Mouse (Mus musculus) heart, adult 2 months (tissue): ENCODE measurements around the gene Slc2a12. TPM values are rescaled to one million over a fixed set of nuclear protein-coding genes. Genes with fewer than 3 reads are reported as not detected.
A peak's percentile ranks its signal among the peaks of the same experiment; 100 is the strongest.

Source experiments
- DNase-seq, 2 experiments: peaks; one replicate each; pipeline ENCODE4 v3.0.0; 2021
- H3K27ac ChIP-seq: fragments of 200-600 bp; 2 replicates; pipeline ENCODE4 v1.8.1; 2022
- H3K27me3 ChIP-seq: fragments of 200-500 bp; 2 replicates; pipeline ENCODE4 v1.6.1; 2012; ENCODE audit warnings: mild to moderate bottlenecking, low read length, inconsistent platforms, mixed read lengths; ENCODE audit not compliant: control insufficient read depth, insufficient read depth
- H3K36me3 ChIP-seq: fragments of 200-500 bp; 2 replicates; pipeline ENCODE4 v1.6.1; 2012; ENCODE audit warnings: low read length, inconsistent platforms; ENCODE audit not compliant: control insufficient read depth, insufficient read depth
- H3K4me1 ChIP-seq: fragments of 200-500 bp; 2 replicates; pipeline ENCODE4 v1.6.1; 2011; ENCODE audit warnings: low read length; ENCODE audit not compliant: control insufficient read depth, insufficient read depth
- H3K4me3 ChIP-seq: fragments of 200-600 bp; 2 replicates; pipeline ENCODE4 v1.8.1; 2022
- H3K79me2 ChIP-seq: fragments of 200-500 bp; replicated peaks from 2 replicates; pipeline ENCODE4 v1.6.1; 2012; ENCODE audit warnings: mild to moderate bottlenecking, inconsistent platforms, low read length, moderate library complexity, mixed read lengths; ENCODE audit not compliant: control insufficient read depth, insufficient read depth
- H3K9ac ChIP-seq: fragments of 200-500 bp; 2 replicates; pipeline ENCODE4 v1.6.1; 2012; ENCODE audit warnings: low read depth, mild to moderate bottlenecking, control low read depth, inconsistent platforms, low read length, mixed read lengths
- CTCF ChIP-seq: fragments of 200-600 bp; IDR thresholded peaks from 2 replicates; pipeline ENCODE4 v1.8.1; 2022; ENCODE audit warnings: antibody characterized with exemption, mild to moderate bottlenecking, moderate library complexity
- EP300 ChIP-seq: fragments of 200-500 bp; IDR thresholded peaks from 2 replicates; pipeline ENCODE4 v1.6.1; 2011; ENCODE audit warnings: low read depth, low read length, control low read depth; ENCODE audit not compliant: insufficient read depth
- POLR2A ChIP-seq: fragments of 200-500 bp; IDR thresholded peaks from 2 replicates; pipeline ENCODE4 v1.6.1; 2011; ENCODE audit warnings: mild to moderate bottlenecking, low read depth, low read length, control low read depth; ENCODE audit not compliant: insufficient read depth
- WGBS: fragments of 180-500 bp; shearing (Covaris S2); methylation state at CpG from one replicate; pipeline ENCODE4 v1.1.7; 2018; 5-methylcytosine and 5-hydroxymethylcytosine counted together
- intact Hi-C: fragments of 180-260 bp; cut with DNase I; formaldehyde crosslinking; loops from one replicate; pipeline ENCODE4 v1.15.1; 2025
- polyA plus RNA-seq: library from polyadenylated mRNA; depleted of rRNA; stranded (reverse); fragments of >200 nt; gene quantifications from 2 replicates; pipeline ENCODE4 v1.2.3, GENCODE M21; 2012
- total RNA-seq, 2 experiments: library from RNA; stranded (reverse); gene quantifications; 2 replicates each; pipeline ENCODE4 v1.2.3; 2021

The Slc2a12 gene
- total and polyA plus RNA-seq, 3 experiments, result 5.0 to 15.7 (median 12.7) TPM

DNA sequence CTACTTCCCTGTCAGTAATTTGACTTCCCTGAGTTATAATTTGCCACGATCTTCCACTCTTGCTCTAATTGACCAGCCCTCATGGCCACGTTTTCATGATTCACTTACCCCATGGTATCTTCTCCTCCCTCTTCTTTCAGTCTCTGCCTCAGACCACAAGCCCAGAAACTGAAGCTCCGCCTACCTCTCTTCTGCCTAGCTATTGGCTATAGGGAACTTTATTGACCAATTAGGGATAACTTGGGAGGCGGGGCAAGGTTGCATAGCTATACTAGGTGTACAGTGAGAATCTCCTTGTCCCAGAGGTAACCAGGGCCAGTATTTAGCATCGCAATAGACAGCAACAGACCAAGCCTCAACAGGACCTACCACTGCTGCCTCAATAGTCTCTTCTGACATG, 31.5 kb upstream of the Slc2a12 start:
- Histone ChIP-seq H3K79me2 (no peaks in the 10 kb centered on the region), H3K27me3 (no peaks in the 10 kb centered on the region), H3K9ac (no peak overlapping the region), H3K27ac (no peak overlapping the region), H3K36me3 (no peaks in the 10 kb centered on the region), H3K4me1 (no peaks in the 10 kb centered on the region), H3K4me3 (no peak overlapping the region)
- intact Hi-C loops, result no loop called here
- 80% methylated on average over 5 of the region's 5 CpGs for WGBS
- no peak for DNase-seq
- TF ChIP-seq EP300 (no peak), CTCF (no peak), POLR2A (no peak)

- Histone ChIP-seq H3K4me1 (no peaks in the 10 kb centered on the region), H3K27me3 (no peaks in the 10 kb centered on the region), H3K4me3 (no peak overlapping the region), H3K27ac (no peak overlapping the region), H3K9ac (no peak overlapping the region), H3K79me2 (no peaks in the 10 kb centered on the region), H3K36me3 (no peaks in the 10 kb centered on the region)
- 87% methylated on average over 8 of the region's 8 CpGs for WGBS
- intact Hi-C loops, result no loop called here
- no peak for DNase-seq
- TF ChIP-seq EP300 (no peak), CTCF (no peak), POLR2A (no peak)
These were observed 30.3 kb upstream of the Slc2a12 start for GRCm38 (mm10) chr10:22614554-22614953.

DNA sequence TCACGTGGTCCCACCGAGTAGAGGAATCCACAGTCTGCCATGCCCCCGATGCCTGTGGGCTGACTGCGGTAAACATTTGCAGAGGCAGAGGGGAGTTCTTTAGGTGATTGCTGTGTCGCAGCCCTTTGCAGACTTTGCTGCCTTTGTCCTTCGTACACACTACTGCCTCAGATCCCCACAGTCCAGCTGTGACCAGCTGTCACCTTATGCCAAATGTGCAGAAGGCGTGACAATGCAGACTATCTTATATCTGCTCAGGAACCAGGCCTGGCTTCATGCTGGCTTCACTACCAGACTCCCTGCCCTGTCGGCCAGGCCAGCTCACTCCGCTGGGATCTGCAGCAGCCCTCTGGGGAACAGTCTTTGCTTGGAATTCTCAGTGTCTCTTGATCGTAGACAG, 29.5 kb upstream of the Slc2a12 start:
- H3K27ac ChIP-seq, result no peak overlapping the region
- no peaks in the 10 kb centered on the region for H3K79me2 ChIP-seq
- TF ChIP-seq CTCF (no peak), EP300 (no peak), POLR2A (no peak)
- H3K36me3 ChIP-seq, result no peaks in the 10 kb centered on the region
- no peak overlapping the region for H3K9ac ChIP-seq
- no peaks in the 10 kb centered on the region for H3K4me1 ChIP-seq
- intact Hi-C loops, result loop anchor here (5.0 kb wide), 2 partner anchors 97 to 162 kb away; no protein-coding TSS in a partner anchor
- no peaks in the 10 kb centered on the region for H3K27me3 ChIP-seq
- no peak for DNase-seq
- H3K4me3 ChIP-seq, result no peak overlapping the region
- WGBS, result 43% methylated on average over 10 of the region's 10 CpGs

GRCm38 (mm10) chr10:22618842-22619241, 26.0 kb upstream of the Slc2a12 start:
- no peak for TF ChIP-seq EP300
- TF ChIP-seq POLR2A, result no peak
- peak; percentile 83 for TF ChIP-seq CTCF

DNA sequence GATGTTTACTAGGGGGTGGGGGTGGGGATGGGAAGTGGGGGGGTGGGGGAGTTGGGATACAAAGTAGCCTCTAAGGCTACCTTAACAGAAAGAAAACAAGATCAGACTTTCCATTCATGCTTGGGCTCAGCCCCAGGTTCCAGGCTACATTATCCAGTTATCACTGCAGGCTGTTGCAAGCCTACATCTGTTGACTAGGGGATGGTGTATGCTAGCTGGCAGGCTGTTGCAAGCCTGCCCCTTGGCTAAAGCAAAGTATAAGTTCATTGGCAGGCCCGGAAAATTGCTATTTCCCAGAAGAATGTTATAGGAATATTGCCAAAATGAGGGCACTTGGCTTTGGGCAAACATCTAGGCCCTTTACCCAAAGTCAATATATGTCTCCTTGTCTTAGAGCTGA, 16.0 kb upstream of the Slc2a12 start:
- Histone ChIP-seq H3K27ac (no peak overlapping the region), H3K4me3 (no peak overlapping the region), H3K36me3 (no peaks in the 10 kb centered on the region), H3K79me2 (no peaks in the 10 kb centered on the region), H3K9ac (no peak overlapping the region), H3K4me1 (no peaks in the 10 kb centered on the region), H3K27me3 (no peaks in the 10 kb centered on the region)
- no peak for DNase-seq
- TF ChIP-seq POLR2A (no peak), EP300 (no peak), CTCF (no peak)
- intact Hi-C loops, result no loop called here
- 59% methylated on average over 1 of the region's 1 CpGs for WGBS

More at GRCm38 (mm10) chr10:22618842-22619241, 26.0 kb upstream of the Slc2a12 start:
- Histone ChIP-seq H3K4me1 (no peaks in the 10 kb centered on the region), H3K4me3 (no peak overlapping the region), H3K79me2 (no peaks in the 10 kb centered on the region), H3K27ac (no peak overlapping the region), H3K27me3 (no peaks in the 10 kb centered on the region), H3K36me3 (no peaks in the 10 kb centered on the region), H3K9ac (no peak overlapping the region)
- WGBS, result 57% methylated on average over 2 of the region's 2 CpGs
- DNase-seq, result no peak
- intact Hi-C loops, result loop anchor here (5.0 kb wide), 2 partner anchors 93 to 158 kb away; no protein-coding TSS in a partner anchor

- no peak overlapping the region for H3K9ac ChIP-seq
- intact Hi-C loops, result no loop called here
These were observed 13.7 kb upstream of the Slc2a12 start for GRCm38 (mm10) chr10:22631103-22631502.

More at GRCm38 (mm10) chr10:22631103-22631502, 13.7 kb upstream of the Slc2a12 start:
- 38% methylated on average over 4 of the region's 4 CpGs for WGBS
- DNase-seq, result no peak
- H3K27me3 ChIP-seq, result no peaks in the 10 kb centered on the region
- H3K79me2 ChIP-seq, result no peaks in the 10 kb centered on the region
- TF ChIP-seq EP300, result no peak
- no peak for TF ChIP-seq CTCF
- no peak for TF ChIP-seq POLR2A
- no peak overlapping the region for H3K4me3 ChIP-seq
- H3K27ac ChIP-seq, result no peak overlapping the region
- H3K36me3 ChIP-seq, result no peaks in the 10 kb centered on the region
- H3K4me1 ChIP-seq, result no peaks in the 10 kb centered on the region
